ENCODE assay signal across 10 mouse cellular contexts in the genomic region with DNA sequence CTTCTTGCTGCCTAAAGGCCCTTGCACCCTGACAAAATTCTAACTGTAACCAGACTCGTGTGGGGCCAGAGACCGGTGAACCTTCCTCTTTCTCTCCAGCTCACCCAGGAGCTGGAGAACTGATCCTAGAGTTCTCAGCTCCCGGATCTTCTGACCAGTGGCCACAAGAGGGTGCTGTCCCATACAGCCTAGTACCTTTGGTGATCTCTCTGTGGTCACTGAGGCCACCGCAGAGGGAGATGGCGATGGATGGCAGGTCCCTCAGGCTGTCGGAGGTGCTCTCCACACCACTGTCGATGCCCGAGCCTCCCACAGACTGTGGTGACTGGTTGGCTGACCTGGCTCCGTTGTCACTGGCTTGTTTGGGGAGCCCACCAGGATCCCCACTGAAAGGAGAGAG. TPM values are rescaled to one million over a fixed set of nuclear protein-coding genes. Genes with fewer than 3 reads are reported as not detected.
DNase-seq lines count a peak whose midpoint lies in the region; ATAC-seq and TF ChIP-seq lines count a peak whose summit lies in the region.
"Had no signal": no experiment of that assay in that cellular context is flagged by ENCODE, and none has a peak within 500 bp of the region (broad histone marks: within the 10 kb centered on the region; RNA-seq: fewer than 3 reads in every experiment).

No protein-coding gene starts in this region.

- WGBS in forebrain, embryonic 11.5 days, result 62% methylated on average over 9 of the region's 9 CpGs
- WGBS in forebrain, embryonic 15.5 days, result 64% methylated on average over 9 of the region's 9 CpGs
- 71% methylated on average over 9 of the region's 9 CpGs for WGBS in neural tube, embryonic 14.5 days

- no peaks in the 10 kb centered on the region for H3K9me3 ChIP-seq in forebrain, embryonic 11.5 days (ENCODE audit: control insufficient read depth, low read length)
- H3K9me3 ChIP-seq in forebrain, embryonic 15.5 days, result no peaks in the 10 kb centered on the region
- no peaks in the 10 kb centered on the region for H3K9me3 ChIP-seq in neural tube, embryonic 14.5 days (ENCODE audit: control insufficient read depth, low read length)
- H3K9me3 ChIP-seq: G1E; liver, embryonic 13.5 days had no signal

- no peaks in the 10 kb centered on the region for H3K36me3 ChIP-seq in forebrain, embryonic 11.5 days (ENCODE audit: control insufficient read depth, insufficient read depth, low read length)
- H3K36me3 ChIP-seq in forebrain, embryonic 15.5 days, result peaks cover 52% of the 10 kb centered on the region
- H3K36me3 ChIP-seq in neural tube, embryonic 14.5 days (ENCODE audit: control insufficient read depth, insufficient read depth, low read length), result peaks cover 41% of the 10 kb centered on the region

- no peak overlapping the region for H3K4me2 ChIP-seq in forebrain, embryonic 11.5 days (ENCODE audit: low read depth, low read length, severe bottlenecking)
- no peak overlapping the region for H3K4me2 ChIP-seq in forebrain, embryonic 15.5 days (replicated peaks)
- no peak overlapping the region for H3K4me2 ChIP-seq in neural tube, embryonic 14.5 days (ENCODE audit: low read depth, low read length)
- H3K4me2 ChIP-seq: liver, embryonic 13.5 days had no signal

- H3K4me3 ChIP-seq in forebrain, embryonic 11.5 days (ENCODE audit: low read depth, low read length), result no peak overlapping the region
- no peak overlapping the region for H3K4me3 ChIP-seq in forebrain, embryonic 15.5 days
- no peak overlapping the region for H3K4me3 ChIP-seq in cortical plate, adult 2 months (ENCODE audit: insufficient read depth, low read length)
- no peak overlapping the region for H3K4me3 ChIP-seq in neural tube, embryonic 14.5 days (ENCODE audit: low read depth, low read length)
- H3K4me3 ChIP-seq: liver, embryonic 13.5 days had no signal

- H3K27me3 ChIP-seq in forebrain, embryonic 11.5 days (ENCODE audit: control insufficient read depth, insufficient read depth, low read length), result no peaks in the 10 kb centered on the region
- no peaks in the 10 kb centered on the region for H3K27me3 ChIP-seq in forebrain, embryonic 15.5 days
- H3K27me3 ChIP-seq in neural tube, embryonic 14.5 days (ENCODE audit: control insufficient read depth, insufficient read depth, low read length), result no peaks in the 10 kb centered on the region
- H3K27me3 ChIP-seq: liver, embryonic 13.5 days had no signal

- peak; percentile 48 for TF ChIP-seq CTCF in cortical plate, adult 2 months (IDR thresholded peaks at IDR 0.05; ENCODE audit: extremely low read depth, insufficient read depth, low read length)

- ATAC-seq in forebrain, embryonic 11.5 days (replicated peaks; ENCODE audit: low FRiP score), result no peak
- no peak; the same call in 1 of the 2 replicates for ATAC-seq in forebrain, embryonic 15.5 days (replicated peaks)
- ATAC-seq in neural tube, embryonic 14.5 days (ENCODE audit: low read depth), result peak; percentile 28; the same call in 1 of the 2 replicates

- no peak overlapping the region for H3K9ac ChIP-seq in forebrain, embryonic 11.5 days (ENCODE audit: low read length)
- no peak overlapping the region for H3K9ac ChIP-seq in forebrain, embryonic 15.5 days (replicated peaks)
- H3K9ac ChIP-seq in neural tube, embryonic 14.5 days (replicated peaks; ENCODE audit: low read depth, low read length), result no peak overlapping the region
- H3K9ac ChIP-seq: liver, embryonic 13.5 days had no signal

- DNase-seq in forebrain, embryonic 11.5 days (ENCODE audit: low spot score), result peak; percentile 68
- DNase-seq in ovary, postnatal 36 days (ENCODE audit: low spot score), result peak; percentile 53
- no peak for DNase-seq in ovary, adult 18-20 months (ENCODE audit: low spot score)
- peak; percentile 76 to 79 for DNase-seq in kidney, postnatal 4 days
- DNase-seq in layer of hippocampus, adult 9-11 months, result no peak
- DNase-seq: liver, embryonic 13.5 days had no signal

- H3K4me1 ChIP-seq in forebrain, embryonic 11.5 days (replicated peaks; ENCODE audit: control insufficient read depth, insufficient read depth, low read length), result no peaks in the 10 kb centered on the region
- no peaks in the 10 kb centered on the region for H3K4me1 ChIP-seq in forebrain, embryonic 15.5 days
- H3K4me1 ChIP-seq in cortical plate, adult 2 months (ENCODE audit: control insufficient read depth, insufficient read depth, low read length), result no peaks in the 10 kb centered on the region
- H3K4me1 ChIP-seq in neural tube, embryonic 14.5 days (ENCODE audit: control insufficient read depth, insufficient read depth, low read length), result no peaks in the 10 kb centered on the region
- H3K4me1 ChIP-seq: liver, embryonic 13.5 days had no signal

- H3K27ac ChIP-seq in forebrain, embryonic 11.5 days (ENCODE audit: low read depth, low read length), result no peak overlapping the region
- no peak overlapping the region for H3K27ac ChIP-seq in forebrain, embryonic 15.5 days (replicated peaks)
- no peak overlapping the region for H3K27ac ChIP-seq in cortical plate, adult 2 months (ENCODE audit: insufficient read depth, low read length)
- no peak overlapping the region for H3K27ac ChIP-seq in neural tube, embryonic 14.5 days (ENCODE audit: low read depth, low read length)
- H3K27ac ChIP-seq: liver, embryonic 13.5 days had no signal

- TF ChIP-seq POLR2A in cortical plate, adult 2 months (IDR thresholded peaks at IDR 0.05; ENCODE audit: extremely low read depth, insufficient read depth, low read length), result no peak

RNA-seq across cellular contexts. Expression of a gene that starts 47.3 kb away (rescaled TPM):
- 6.6 and 7.3 TPM in 2 replicates for polyA plus RNA-seq in forebrain, embryonic 11.5 days (2014; fragmentation: Nextera tagmentation; extraction: Ambion mirVana)
- 16.2 and 17.5 TPM in 2 replicates for polyA plus RNA-seq in forebrain, embryonic 15.5 days (2015; fragmentation: Nextera tagmentation; extraction: Ambion mirVana)
- 18.1 and 18.9 TPM in 2 replicates for polyA plus RNA-seq in cortical plate, adult 2 months (2012; rRNA removed)
- 21.4 and 22.1 TPM in 2 replicates for polyA plus RNA-seq in neural tube, embryonic 14.5 days (2014; fragmentation: Nextera tagmentation; extraction: Ambion mirVana)

Comparison
In these comparisons a context has a peak if more than half of its experiments do, and no peak if none do; other contexts are left out.
1. DNase-seq: peak in forebrain, embryonic 11.5 days (single experiment), ovary, postnatal 36 days (single experiment) and kidney, postnatal 4 days (2 of 2); none in ovary, adult 18-20 months (single experiment) and layer of hippocampus, adult 9-11 months (single experiment).